Mouse (Mus musculus): ENCODE measurements around the gene Rpl21. TPM values are rescaled to one million over a fixed set of nuclear protein-coding genes. Genes with fewer than 3 reads are reported as not detected.
A peak's percentile ranks its signal among the peaks of the same experiment; 100 is the strongest.

Rpl21 gene
- polyA plus RNA-seq, 1 experiment, result 45.4 TPM

GRCm38 (mm10) chr5:146823005-146823404 is 9.7 kb upstream of the Rpl21 start:
- peaks cover 30% of the 10 kb centered on the region for H3K4me1 ChIP-seq (ENCODE audit: control insufficient read depth, insufficient read depth, low read length)
- TF ChIP-seq CTCF (IDR thresholded peaks at IDR 0.05; ENCODE audit: low read depth, low read length) (no peak), POLR2A (IDR thresholded peaks at IDR 0.05; ENCODE audit: borderline replicate concordance, low read depth, low read length) (no peak)
- H3K27ac ChIP-seq (ENCODE audit: insufficient read depth, low read depth, low read length), result no peak overlapping the region
- no peak overlapping the region for H3K4me3 ChIP-seq (ENCODE audit: insufficient read depth, low read length)

- Histone ChIP-seq H3K4me1 (ENCODE audit: control insufficient read depth, insufficient read depth, low read length) (peaks cover 13% of the 10 kb centered on the region), H3K27ac (ENCODE audit: insufficient read depth, low read depth, low read length) (peak overlapping the region; percentile 34; the same call in 1 of the 2 replicates), H3K4me3 (ENCODE audit: insufficient read depth, low read length) (peak overlapping the region; percentile 45)
- TF ChIP-seq CTCF (IDR thresholded peaks at IDR 0.05; ENCODE audit: low read depth, low read length) (no peak), POLR2A (IDR thresholded peaks at IDR 0.05; ENCODE audit: borderline replicate concordance, low read depth, low read length) (no peak)
These were observed 3.2 kb upstream of the Rpl21 start for GRCm38 (mm10) chr5:146829528-146829927.

GRCm38 (mm10) chr5:146832435-146832768 is 288 bp upstream of the Rpl21 start:
- no peak for TF ChIP-seq POLR2A (IDR thresholded peaks at IDR 0.05; ENCODE audit: borderline replicate concordance, low read depth, low read length)
- no peak for TF ChIP-seq CTCF (IDR thresholded peaks at IDR 0.05; ENCODE audit: low read depth, low read length)
- Histone ChIP-seq H3K4me3 (ENCODE audit: insufficient read depth, low read length) (peak overlapping the region; percentile 79), H3K4me1 (ENCODE audit: control insufficient read depth, insufficient read depth, low read length) (peaks cover 11% of the 10 kb centered on the region), H3K27ac (ENCODE audit: insufficient read depth, low read depth, low read length) (peak overlapping the region; percentile 5; the same call in 1 of the 2 replicates)

GRCm38 (mm10) chr5:146833673-146834201 is 1.0 kb downstream of the Rpl21 start:
- H3K27ac ChIP-seq (ENCODE audit: insufficient read depth, low read depth, low read length), result peak overlapping the region; percentile 75
- TF ChIP-seq CTCF (IDR thresholded peaks at IDR 0.05; ENCODE audit: low read depth, low read length), result no peak
- no peak for TF ChIP-seq POLR2A (IDR thresholded peaks at IDR 0.05; ENCODE audit: borderline replicate concordance, low read depth, low read length)
- H3K4me3 ChIP-seq (ENCODE audit: insufficient read depth, low read length), result peak overlapping the region; percentile 79
- peaks cover 11% of the 10 kb centered on the region for H3K4me1 ChIP-seq (ENCODE audit: control insufficient read depth, insufficient read depth, low read length)

- Histone ChIP-seq H3K4me3 (ENCODE audit: insufficient read depth, low read length) (no peak overlapping the region), H3K4me1 (ENCODE audit: control insufficient read depth, insufficient read depth, low read length) (peaks cover 11% of the 10 kb centered on the region), H3K27ac (ENCODE audit: insufficient read depth, low read depth, low read length) (no peak overlapping the region)
- no peak for TF ChIP-seq CTCF (IDR thresholded peaks at IDR 0.05; ENCODE audit: low read depth, low read length)
- no peak for TF ChIP-seq POLR2A (IDR thresholded peaks at IDR 0.05; ENCODE audit: borderline replicate concordance, low read depth, low read length)
These were observed 2.3 kb downstream of the Rpl21 start for GRCm38 (mm10) chr5:146834959-146835358.

- TF ChIP-seq CTCF (IDR thresholded peaks at IDR 0.05; ENCODE audit: low read depth, low read length) (no peak), POLR2A (IDR thresholded peaks at IDR 0.05; ENCODE audit: borderline replicate concordance, low read depth, low read length) (no peak)
- no peak overlapping the region for H3K4me3 ChIP-seq (ENCODE audit: insufficient read depth, low read length)
These were observed 5.5 kb downstream of the Rpl21 start for GRCm38 (mm10) chr5:146837967-146838720.

GRCm38 (mm10) chr5:146838836-146839648 is 6.4 kb downstream of the Rpl21 start:
- TF ChIP-seq POLR2A (IDR thresholded peaks at IDR 0.05; ENCODE audit: borderline replicate concordance, low read depth, low read length) (no peak), CTCF (IDR thresholded peaks at IDR 0.05; ENCODE audit: low read depth, low read length) (no peak)
- Histone ChIP-seq H3K27ac (ENCODE audit: insufficient read depth, low read depth, low read length) (no peak overlapping the region), H3K4me3 (ENCODE audit: insufficient read depth, low read length) (no peak overlapping the region), H3K4me1 (ENCODE audit: control insufficient read depth, insufficient read depth, low read length) (peaks cover 8% of the 10 kb centered on the region)

More at GRCm38 (mm10) chr5:146837967-146838720, 5.5 kb downstream of the Rpl21 start:
- Histone ChIP-seq H3K4me1 (ENCODE audit: control insufficient read depth, insufficient read depth, low read length) (peaks cover 8% of the 10 kb centered on the region), H3K27ac (ENCODE audit: insufficient read depth, low read depth, low read length) (no peak overlapping the region)

GRCm38 (mm10) chr5:146839760-146840159 is 7.1 kb downstream of the Rpl21 start:
- Histone ChIP-seq H3K4me3 (ENCODE audit: insufficient read depth, low read length) (no peak overlapping the region), H3K27ac (ENCODE audit: insufficient read depth, low read depth, low read length) (no peak overlapping the region), H3K4me1 (ENCODE audit: control insufficient read depth, insufficient read depth, low read length) (peaks cover under 1% of the 10 kb centered on the region; the same call in 1 of the 2 replicates)
- TF ChIP-seq POLR2A (IDR thresholded peaks at IDR 0.05; ENCODE audit: borderline replicate concordance, low read depth, low read length) (no peak), CTCF (IDR thresholded peaks at IDR 0.05; ENCODE audit: low read depth, low read length) (no peak)

- Histone ChIP-seq H3K4me3 (ENCODE audit: insufficient read depth, low read length) (no peak overlapping the region), H3K27ac (ENCODE audit: insufficient read depth, low read depth, low read length) (no peak overlapping the region), H3K4me1 (ENCODE audit: control insufficient read depth, insufficient read depth, low read length) (no peaks in the 10 kb centered on the region)
- TF ChIP-seq CTCF (IDR thresholded peaks at IDR 0.05; ENCODE audit: low read depth, low read length) (no peak), POLR2A (IDR thresholded peaks at IDR 0.05; ENCODE audit: borderline replicate concordance, low read depth, low read length) (no peak)
These were observed 7.7 kb downstream of the Rpl21 start for GRCm38 (mm10) chr5:146840422-146840821.

All from bone marrow macrophage, adult 2 months (primary cell).